Mouse (Mus musculus) CH12.LX (cell line): ENCODE data around the gene Tmco4. TPM values are rescaled to one million over a fixed set of nuclear protein-coding genes. Genes with fewer than 3 reads are reported as not detected.

Experiments
- DNase-seq: peaks from one replicate; pipeline ENCODE4 v3.0.0-alpha.2; 2013; ENCODE audit errors: extremely low read depth
- H3K27ac ChIP-seq: 2 replicates; pipeline ENCODE4 v1.5.1; 2012; ENCODE audit warnings: low read depth, mild to moderate bottlenecking, control low read depth, moderate library complexity; ENCODE audit not compliant: insufficient read depth
- H3K27me3 ChIP-seq: replicated peaks from 2 replicates; pipeline ENCODE3; 2012; ENCODE audit warnings: inconsistent platforms
- H3K36me3 ChIP-seq, 2 experiments: replicated peaks in 1 of 2; 2 replicates each; pipeline versions ENCODE3 to v1.6.1; 2012; ENCODE audit warnings: inconsistent platforms in 1 of 2, low read length in 1 of 2, mild to moderate bottlenecking in 1 of 2, mixed read lengths in 1 of 2, moderate library complexity in 1 of 2; ENCODE audit not compliant: control insufficient read depth in 1 of 2, insufficient read depth in 1 of 2
- H3K4me1 ChIP-seq, 2 experiments: 2 replicates each; pipeline ENCODE4 v1.6.1; 2012; ENCODE audit warnings: inconsistent platforms in 1 of 2, moderate library complexity in 1 of 2; ENCODE audit not compliant: insufficient read depth in 2 of 2, control insufficient read depth in 1 of 2
- H3K4me2 ChIP-seq: 2 replicates; pipeline ENCODE4 v1.6.1; 2012; ENCODE audit warnings: low read depth, mild to moderate bottlenecking, control low read depth; ENCODE audit not compliant: poor library complexity, insufficient read depth, severe bottlenecking
- H3K4me3 ChIP-seq, 3 experiments: fragments of 150-350 bp in 1 of 3; sonication (generic) in 1 of 3; replicated peaks in 1 of 3; 2 replicates each; pipeline versions ENCODE3 to v1.5.1; 2011 to 2012; ENCODE audit warnings: low read depth in 2 of 3, low read length in 2 of 3, mild to moderate bottlenecking in 2 of 3, moderate library complexity in 2 of 3, control low read depth in 1 of 3, improper control_type of control experiment in 1 of 3, inconsistent platforms in 1 of 3, mixed read lengths in 1 of 3; ENCODE audit not compliant: poor library complexity in 1 of 3
- H3K79me2 ChIP-seq: replicated peaks from 2 replicates; pipeline ENCODE4 v1.6.1; 2012; ENCODE audit warnings: mild to moderate bottlenecking, moderate library complexity; ENCODE audit not compliant: control insufficient read depth, poor library complexity, insufficient read depth, severe bottlenecking; ENCODE audit errors: extremely low read depth
- H3K9ac ChIP-seq: 2 replicates; pipeline ENCODE4 v1.6.1; 2012; ENCODE audit warnings: low read depth, mild to moderate bottlenecking, control low read depth, moderate library complexity; ENCODE audit not compliant: insufficient read depth
- H3K9me3 ChIP-seq: replicated peaks from 2 replicates; pipeline ENCODE3; 2012; ENCODE audit warnings: low read length, inconsistent platforms, mixed read lengths
- BHLHE40 ChIP-seq: IDR thresholded peaks from 2 replicates; pipeline ENCODE4 v1.6.1; 2011; ENCODE audit warnings: mild to moderate bottlenecking, low read depth, low read length, improper control_type of control experiment
- CHD2 ChIP-seq: IDR thresholded peaks from 2 replicates; pipeline ENCODE4 v1.6.1; 2011; ENCODE audit warnings: low read length, improper control_type of control experiment
- CTCF ChIP-seq, 2 experiments: IDR thresholded peaks in 1 of 2; conservative IDR thresholded peaks in 1 of 2; 2 replicates each; pipeline ENCODE4 v1.5.1; 2011 to 2012; ENCODE audit warnings: low read depth in 2 of 2, low read length in 2 of 2, improper control_type of control experiment in 1 of 2, inconsistent platforms in 1 of 2, mild to moderate bottlenecking in 1 of 2, moderate library complexity in 1 of 2
- ELF1 ChIP-seq: IDR thresholded peaks from 2 replicates; pipeline ENCODE4 v1.6.1; 2014; ENCODE audit warnings: low read depth, mild to moderate bottlenecking, inconsistent platforms, low read length, improper control_type of control experiment
- ETS1 ChIP-seq: conservative IDR thresholded peaks from 2 replicates; pipeline ENCODE4 v1.6.1; 2012; ENCODE audit warnings: low read depth, mild to moderate bottlenecking, inconsistent platforms, low read length, improper control_type of control experiment, moderate library complexity
- GABPA ChIP-seq: IDR thresholded peaks from 2 replicates; pipeline ENCODE4 v1.6.1; 2012; ENCODE audit warnings: low read depth, low read length, improper control_type of control experiment, inconsistent platforms; ENCODE audit not compliant: insufficient replicate concordance
- HCFC1 ChIP-seq: IDR thresholded peaks from 2 replicates; pipeline ENCODE4 v1.6.1; 2012; ENCODE audit warnings: low read depth, mild to moderate bottlenecking, inconsistent platforms, low read length, improper control_type of control experiment
- JUND ChIP-seq: conservative IDR thresholded peaks from 2 replicates; pipeline ENCODE4 v1.6.1; 2011; ENCODE audit warnings: low read depth, low read length, improper control_type of control experiment
- MAFK ChIP-seq: IDR thresholded peaks from 2 replicates; pipeline ENCODE4 v1.6.1; 2011; ENCODE audit warnings: low read length, improper control_type of control experiment; ENCODE audit not compliant: insufficient replicate concordance
- MAX ChIP-seq: IDR thresholded peaks from 2 replicates; pipeline ENCODE4 v1.6.1; 2011; ENCODE audit warnings: low read length, improper control_type of control experiment
- MAZ ChIP-seq: IDR thresholded peaks from 2 replicates; pipeline ENCODE4 v1.6.1; 2012; ENCODE audit warnings: low read depth, mild to moderate bottlenecking, inconsistent platforms, low read length, improper control_type of control experiment, moderate library complexity
- NRF1 ChIP-seq: IDR thresholded peaks from 2 replicates; pipeline ENCODE4 v1.6.1; 2014; ENCODE audit warnings: low read depth, mild to moderate bottlenecking, inconsistent platforms, low read length, improper control_type of control experiment, moderate library complexity
- RAD21 ChIP-seq: IDR thresholded peaks from 2 replicates; pipeline ENCODE4 v1.6.1; 2011; ENCODE audit warnings: low read depth, mild to moderate bottlenecking, low read length, improper control_type of control experiment, moderate library complexity
- RCOR1 ChIP-seq: conservative IDR thresholded peaks from 2 replicates; pipeline ENCODE4 v1.6.1; 2012; ENCODE audit warnings: low read depth, mild to moderate bottlenecking, inconsistent platforms, low read length, improper control_type of control experiment
- TCF12 ChIP-seq: IDR thresholded peaks from 2 replicates; pipeline ENCODE4 v1.6.1; 2014; ENCODE audit warnings: low read depth, mild to moderate bottlenecking, inconsistent platforms, low read length, improper control_type of control experiment
- USF1 ChIP-seq: IDR thresholded peaks from 2 replicates; pipeline ENCODE4 v1.6.1; 2014; ENCODE audit warnings: low read depth, mild to moderate bottlenecking, inconsistent platforms, low read length, improper control_type of control experiment
- USF2 ChIP-seq: conservative IDR thresholded peaks from 2 replicates; pipeline ENCODE4 v1.6.1; 2011; ENCODE audit warnings: low read depth, low read length, improper control_type of control experiment
- dilution Hi-C: fragments of 300-500 bp; cut with MboI; formaldehyde crosslinking; loops from 2 replicates; pipeline ENCODE4 v1.14.3; 2020; ENCODE audit warnings: low sequenced_read_pairs; ENCODE audit not compliant: extremely low pct_unique_long_range_greater_than_20kb, extremely low pct_ligation_motif_present
- in situ Hi-C: fragments of 300-500 bp; cut with MboI; formaldehyde crosslinking; loops from 3 replicates; pipeline ENCODE4 v1.14.3; 2019; ENCODE audit warnings: low sequenced_read_pairs, low pct_ligation_motif_present, low pct_unique_long_range_greater_than_20kb, mixed read lengths
- polyA plus RNA-seq: library from polyadenylated mRNA; unstranded; fragments of >175 nt; gene quantifications from 2 replicates; pipeline ENCODE4 v1.2.1, GENCODE M21; 2012; ENCODE audit warnings: low read depth; ENCODE audit not compliant: insufficient read length
- total RNA-seq, 2 experiments: library from RNA; depleted of rRNA; stranded (reverse); fragments of 300-350 nt in 1 of 2; fragments of >200 nt in 1 of 2; gene quantifications; 2 replicates each; pipeline ENCODE4 v1.2.3; 2012 to 2014

Gene Tmco4
- total and polyA plus RNA-seq, 3 experiments = 20.3 to 22.2 (median 21.7) TPM

- Histone ChIP-seq H3K27ac (no peak overlapping the region), H3K36me3 (peaks cover 0 to 6% of the 10 kb centered on the region in 2 experiments), H3K9ac (no peak overlapping the region), H3K9me3 (peaks cover 8% of the 10 kb centered on the region), H3K27me3 (no peaks in the 10 kb centered on the region), H3K4me1 (peaks cover 5 to 22% of the 10 kb centered on the region in 2 experiments; a peak in 3 of 4 replicates), H3K79me2 (no peaks in the 10 kb centered on the region), H3K4me3 (no peak overlapping the region), H3K4me2 (no peak overlapping the region)
- no peak for DNase-seq
- dilution Hi-C loops = no loop called here
- in situ Hi-C loops = loop anchor here (5.0 to 10.0 kb wide), 3 partner anchors 43 to 196 kb away; partner anchors contain the start of gene Minos1
- no peak for TF ChIP-seq MAFK
- no peak for TF ChIP-seq CTCF (conservative IDR thresholded peaks at IDR 0.05 in 1 of 2, IDR thresholded peaks at IDR 0.05 in 1 of 2; ENCODE audit: low read depth in 2 of 2, low read length in 2 of 2)
- TF ChIP-seq MAZ = no peak
- no peak for TF ChIP-seq USF1
- TF ChIP-seq ETS1 = no peak
- TF ChIP-seq GABPA = no peak
- TF ChIP-seq JUND = no peak
- TF ChIP-seq RAD21 = no peak
- no peak for TF ChIP-seq BHLHE40
- TF ChIP-seq CHD2 = no peak
- TF ChIP-seq HCFC1 = no peak
- TF ChIP-seq USF2 = no peak
- no peak for TF ChIP-seq RCOR1
- no peak for TF ChIP-seq ELF1
Observed at GRCm38 (mm10) chr4:139088982-139089671, 116.4 kb downstream of the Tmco4 start.

GRCm38 (mm10) chr4:139090303-139090940 lies 117.7 kb downstream of the Tmco4 start:
- H3K36me3 ChIP-seq = no peaks in the 10 kb centered on the region
- no peak overlapping the region for H3K27ac ChIP-seq
- no peak overlapping the region for H3K4me2 ChIP-seq
- H3K4me3 ChIP-seq = no peak overlapping the region
- no peaks in the 10 kb centered on the region for H3K27me3 ChIP-seq
- peaks cover 5 to 22% of the 10 kb centered on the region in 2 experiments; a peak in 3 of 4 replicates for H3K4me1 ChIP-seq
- peaks cover 15% of the 10 kb centered on the region for H3K9me3 ChIP-seq
- H3K79me2 ChIP-seq = no peaks in the 10 kb centered on the region
- no peak for DNase-seq
- no peak overlapping the region for H3K9ac ChIP-seq
- TF ChIP-seq MAX (no peak), CHD2 (no peak), TCF12 (no peak), USF2 (no peak), NRF1 (no peak)
- TF ChIP-seq, all 38 proteins: peak for 0
- in situ Hi-C loops = no loop called here
- dilution Hi-C loops = no loop called here
